Mouse (Mus musculus) hindbrain, embryonic 12.5 days (tissue): ENCODE data around the gene Lpar1. TPM values are rescaled to one million over a fixed set of nuclear protein-coding genes. Genes with fewer than 3 reads are reported as not detected.

Experiments
- ATAC-seq: fragments of 200-750 bp; cut with Nextera tagmentation; 2 replicates; pipeline ENCODE4 v1.8.0; 2017; ENCODE audit warnings: moderate TSS enrichment; ENCODE audit not compliant: low FRiP score
- H3K27ac ChIP-seq: fragments of 300-500 bp; sonication (generic); 2 replicates; pipeline ENCODE4 v1.5.1; 2016; ENCODE audit warnings: mild to moderate bottlenecking
- H3K27me3 ChIP-seq: fragments of 300-500 bp; sonication (generic); 2 replicates; pipeline ENCODE4 v1.6.1; 2016; ENCODE audit warnings: mild to moderate bottlenecking
- H3K36me3 ChIP-seq: fragments of 300-500 bp; sonication (generic); 2 replicates; pipeline ENCODE4 v1.6.1; 2016; ENCODE audit warnings: mild to moderate bottlenecking
- H3K4me1 ChIP-seq: fragments of 300-500 bp; sonication (generic); 2 replicates; pipeline ENCODE4 v1.6.1; 2016
- H3K4me2 ChIP-seq: fragments of 300-500 bp; sonication (generic); replicated peaks from 2 replicates; pipeline ENCODE4 v1.6.1; 2016; ENCODE audit warnings: mild to moderate bottlenecking
- H3K4me3 ChIP-seq: fragments of 300-500 bp; sonication (generic); 2 replicates; pipeline ENCODE4 v1.5.1; 2016; ENCODE audit warnings: mild to moderate bottlenecking
- H3K9ac ChIP-seq: fragments of 300-500 bp; sonication (generic); 2 replicates; pipeline ENCODE4 v1.6.1; 2016; ENCODE audit warnings: mild to moderate bottlenecking, moderate library complexity
- H3K9me3 ChIP-seq: fragments of 300-500 bp; sonication (generic); replicated peaks from 2 replicates; pipeline ENCODE4 v1.6.1; 2016; ENCODE audit warnings: mild to moderate bottlenecking
- WGBS: fragments of 180-500 bp; shearing (Covaris S2); methylation state at CpG from one replicate; pipeline ENCODE4 v1.1.7; 2016; 5-methylcytosine and 5-hydroxymethylcytosine counted together
- microRNA-seq: library from miRNA; unstranded; fragments of <30 nt; microRNA quantifications from one replicate; pipeline ENCODE4, GENCODE M21; 2017
- polyA plus RNA-seq: library from polyadenylated mRNA; unstranded; fragments of >200 nt; fragmentation: Nextera tagmentation; extraction: Ambion mirVana; gene quantifications from 2 replicates; pipeline ENCODE4 v1.2.1, GENCODE M21; 2016

Gene Lpar1
- polyA plus RNA-seq, 1 experiment from 2014 or later: 63.6 TPM

- no peaks in the 10 kb centered on the region for H3K27me3 ChIP-seq
- 78% methylated on average over 4 of the region's 4 CpGs for WGBS
- ATAC-seq: no peak
Measured at GRCm38 (mm10) chr4:58417319-58417718, 136.4 kb downstream of the Lpar1 start.

GRCm38 (mm10) chr4:58415537-58415936, 138.2 kb downstream of the Lpar1 start:
- 88% methylated on average over 3 of the region's 3 CpGs for WGBS
- Histone ChIP-seq H3K27me3 (no peaks in the 10 kb centered on the region), H3K36me3 (no peaks in the 10 kb centered on the region), H3K9ac (no peak overlapping the region), H3K27ac (no peak overlapping the region), H3K4me3 (no peak overlapping the region), H3K9me3 (no peaks in the 10 kb centered on the region), H3K4me2 (no peak overlapping the region), H3K4me1 (no peaks in the 10 kb centered on the region)
- no peak for ATAC-seq

More at GRCm38 (mm10) chr4:58417319-58417718, 136.4 kb downstream of the Lpar1 start:
- H3K4me3 ChIP-seq: no peak overlapping the region
- no peaks in the 10 kb centered on the region for H3K9me3 ChIP-seq
- H3K36me3 ChIP-seq: no peaks in the 10 kb centered on the region
- H3K9ac ChIP-seq: no peak overlapping the region
- no peak overlapping the region for H3K4me2 ChIP-seq
- no peaks in the 10 kb centered on the region for H3K4me1 ChIP-seq
- H3K27ac ChIP-seq: no peak overlapping the region

GRCm38 (mm10) chr4:58413188-58414185, 140.2 kb downstream of the Lpar1 start:
- Histone ChIP-seq H3K27ac (no peak overlapping the region), H3K9me3 (no peaks in the 10 kb centered on the region), H3K27me3 (no peaks in the 10 kb centered on the region), H3K4me3 (no peak overlapping the region), H3K36me3 (no peaks in the 10 kb centered on the region), H3K4me1 (no peaks in the 10 kb centered on the region), H3K4me2 (no peak overlapping the region), H3K9ac (no peak overlapping the region)
- no peak for ATAC-seq
- 80% methylated on average over 13 of the region's 13 CpGs for WGBS

- no peaks in the 10 kb centered on the region for H3K27me3 ChIP-seq
- ATAC-seq: no peak
- 89% methylated on average over 4 of the region's 4 CpGs for WGBS
- no peak overlapping the region for H3K9ac ChIP-seq
- no peak overlapping the region for H3K27ac ChIP-seq
- no peaks in the 10 kb centered on the region for H3K4me1 ChIP-seq
- H3K36me3 ChIP-seq: no peaks in the 10 kb centered on the region
- H3K4me3 ChIP-seq: no peak overlapping the region
- no peaks in the 10 kb centered on the region for H3K9me3 ChIP-seq
- H3K4me2 ChIP-seq: no peak overlapping the region
Measured at GRCm38 (mm10) chr4:58401973-58402501, 151.7 kb downstream of the Lpar1 start.

GRCm38 (mm10) chr4:58400861-58401341, 152.8 kb downstream of the Lpar1 start:
- Histone ChIP-seq H3K4me3 (no peak overlapping the region), H3K27ac (no peak overlapping the region), H3K9ac (no peak overlapping the region), H3K36me3 (no peaks in the 10 kb centered on the region), H3K4me2 (no peak overlapping the region), H3K9me3 (no peaks in the 10 kb centered on the region), H3K27me3 (no peaks in the 10 kb centered on the region), H3K4me1 (no peaks in the 10 kb centered on the region)
- 89% methylated on average over 12 of the region's 12 CpGs for WGBS
- no peak for ATAC-seq

Small RNAs within 50 kb of the gene (microRNA-seq; reads per million reads assigned to microRNA genes)
- 2.2 reads per million for gene Mir3095

Other genes starting within 250 kb of the Lpar1 start
- 0.14 TPM in 1 of 2 replicates, not detected in the other for gene Olfr267, start 233.8 kb upstream of the Lpar1 start, polyA plus RNA-seq